Comparison of ENCODE assay signal across 8 mouse cellular contexts in the genomic region with DNA sequence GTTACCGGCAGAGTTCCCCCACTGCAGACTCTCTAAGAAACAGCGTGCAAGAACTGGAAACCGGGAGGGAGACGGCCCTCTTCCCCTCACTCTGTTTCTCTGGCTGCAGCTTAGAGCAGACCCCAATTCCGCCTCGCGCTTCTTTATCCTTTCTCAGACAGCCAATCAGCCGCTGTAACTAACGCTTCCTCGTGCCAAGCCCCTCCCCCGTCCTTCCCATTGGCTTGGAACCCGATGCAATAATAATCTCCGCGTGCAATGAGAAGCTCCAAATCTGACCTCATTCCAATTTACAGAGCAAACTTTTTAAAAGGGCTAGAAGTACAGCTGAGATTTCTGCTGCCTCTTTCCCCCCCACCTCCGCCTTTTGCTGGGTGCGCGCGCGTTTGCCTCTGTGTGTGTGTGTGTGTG. TPM values are rescaled to one million over a fixed set of nuclear protein-coding genes. Genes with fewer than 3 reads are reported as not detected.
DNase-seq lines count a peak whose midpoint lies in the region; ATAC-seq lines count a peak whose summit lies in the region.

A gene (minus strand): TSS at position 133 of the 411 bp plus-strand sequence.

- no peaks in the 10 kb centered on the region for H3K36me3 ChIP-seq in hindbrain, embryonic 11.5 days (ENCODE audit: control insufficient read depth, insufficient read depth, low read length)
- no peaks in the 10 kb centered on the region for H3K36me3 ChIP-seq in lung, embryonic 16.5 days (ENCODE audit: control insufficient read depth, insufficient read depth, low read length)

- peak within 1 kb of the TSS; percentile 99 for H3K27ac ChIP-seq in hindbrain, embryonic 11.5 days (ENCODE audit: low read depth, low read length)
- H3K27ac ChIP-seq in lung, embryonic 16.5 days (ENCODE audit: low read length) = peak within 1 kb of the TSS; percentile 97

- WGBS in hindbrain, embryonic 11.5 days = under 1% methylated on average over 19 of the region's 19 CpGs
- WGBS in lung, embryonic 16.5 days = under 1% methylated on average over 19 of the region's 19 CpGs

- no peaks in the 10 kb centered on the region for H3K9me3 ChIP-seq in hindbrain, embryonic 11.5 days (ENCODE audit: control insufficient read depth, low read length)
- H3K9me3 ChIP-seq in lung, embryonic 16.5 days (ENCODE audit: control insufficient read depth, low read length) = no peaks in the 10 kb centered on the region

- H3K4me2 ChIP-seq in hindbrain, embryonic 11.5 days (replicated peaks; ENCODE audit: low read depth, low read length) = peak within 1 kb of the TSS; percentile 39
- H3K4me2 ChIP-seq in lung, embryonic 16.5 days (ENCODE audit: low read depth, low read length) = peak within 1 kb of the TSS; percentile 62

- H3K27me3 ChIP-seq in hindbrain, embryonic 11.5 days (ENCODE audit: control insufficient read depth, insufficient read depth, low read length) = no peaks in the 10 kb centered on the region
- no peaks in the 10 kb centered on the region for H3K27me3 ChIP-seq in lung, embryonic 16.5 days (ENCODE audit: control insufficient read depth, insufficient read depth, low read depth, low read length)

- peak; percentile 100 for DNase-seq in Muller cell, postnatal 12 days (ENCODE audit: inconsistent ontology term)
- DNase-seq in cerebellum, adult 9-10 months = peak; percentile 89
- peak; percentile 97 to 98 for DNase-seq in frontal cortex, postnatal 10 days (ENCODE audit: low spot score in 2 of 2)
- peak; percentile 96 for DNase-seq in hindbrain, embryonic 11.5 days (ENCODE audit: low spot score)
- DNase-seq in layer of hippocampus, adult 9-11 months = peak; percentile 93
- peak; percentile 97 for DNase-seq in ovary, postnatal 10 days (ENCODE audit: low spot score)
- DNase-seq in thymus, postnatal 10 days (ENCODE audit: low spot score in 2 of 2) = peak; percentile 96 to 97

- H3K4me3 ChIP-seq in hindbrain, embryonic 11.5 days (ENCODE audit: low read depth, low read length) = peak within 1 kb of the TSS; percentile 99
- H3K4me3 ChIP-seq in lung, embryonic 16.5 days (ENCODE audit: low read length) = peak within 1 kb of the TSS; percentile 65

- H3K9ac ChIP-seq in hindbrain, embryonic 11.5 days (ENCODE audit: low read depth, low read length) = peak within 1 kb of the TSS; percentile 99
- H3K9ac ChIP-seq in lung, embryonic 16.5 days (ENCODE audit: low read length) = peak within 1 kb of the TSS; percentile 99

- no peaks in the 10 kb centered on the region for H3K4me1 ChIP-seq in hindbrain, embryonic 11.5 days (replicated peaks; ENCODE audit: control insufficient read depth, insufficient read depth, low read length)
- peaks cover 2% of the 10 kb centered on the region for H3K4me1 ChIP-seq in lung, embryonic 16.5 days (replicated peaks; ENCODE audit: control insufficient read depth, insufficient read depth, low read length)

- peak; percentile 90 for ATAC-seq in hindbrain, embryonic 11.5 days (ENCODE audit: low FRiP score)
- ATAC-seq in lung, embryonic 16.5 days (ENCODE audit: low read depth) = peak; percentile 89

RNA-seq across cellular contexts. Expression of the gene that starts here (rescaled TPM):
- polyA plus RNA-seq in hindbrain, embryonic 11.5 days (2014; fragmentation: Nextera tagmentation; extraction: Ambion mirVana) = 139 and 156 TPM in 2 replicates
- 25.8 and 38.5 TPM in 2 replicates for polyA plus RNA-seq in lung, embryonic 16.5 days (2015; fragmentation: Nextera tagmentation; extraction: Ambion mirVana)

Comparison
In these comparisons a context has a peak if more than half of its experiments do, and no peak if none do; other contexts are left out.
1. Peak in every context shown above with its lines: DNase-seq, ATAC-seq, H3K4me3 ChIP-seq and H3K27ac ChIP-seq.